Mouse (Mus musculus) stomach, postnatal 0 days (tissue): ENCODE measurements around the gene Igsf8.

Source experiments
- CTCF ChIP-seq: IDR thresholded peaks from 2 replicates; pipeline ENCODE4 v1.5.1; 2016; ENCODE audit warnings: antibody characterized with exemption, low read depth, mild to moderate bottlenecking, moderate library complexity
- EP300 ChIP-seq: optimal IDR thresholded peaks from 2 replicates; pipeline ENCODE3; 2016; ENCODE audit warnings: antibody characterized with exemption

DNA sequence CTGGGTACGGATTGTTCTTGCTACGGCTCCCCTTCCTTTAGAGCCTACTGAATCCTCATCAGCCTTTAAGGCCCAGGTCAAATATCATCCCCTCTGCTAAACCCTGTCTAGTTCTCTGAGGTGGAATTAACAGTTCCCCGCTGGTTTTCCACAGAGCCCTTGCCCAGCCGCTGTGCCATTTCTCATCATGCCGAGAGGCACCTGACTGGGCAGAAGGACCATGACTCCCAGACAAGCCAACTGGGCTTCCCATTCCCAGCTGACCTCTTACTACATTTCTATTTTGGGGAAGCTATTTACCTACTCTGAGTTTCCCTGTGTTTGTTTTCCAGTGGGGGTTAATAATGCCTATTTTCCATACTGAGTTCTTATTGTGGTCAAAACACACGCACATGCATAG lies 21.6 kb downstream of the Igsf8 start:
- TF ChIP-seq CTCF (no peak), EP300 (no peak)
